Mouse (Mus musculus): Measurements from ENCODE around the gene Fkbp9. TPM values are rescaled to one million over a fixed set of nuclear protein-coding genes. Genes with fewer than 3 reads are reported as not detected.

Fkbp9 gene
- total RNA-seq (2015) (4.3 and 5.1 TPM in 2 replicates), total RNA-seq (2017) (11.6 and 12.1 TPM in 2 replicates)

DNA sequence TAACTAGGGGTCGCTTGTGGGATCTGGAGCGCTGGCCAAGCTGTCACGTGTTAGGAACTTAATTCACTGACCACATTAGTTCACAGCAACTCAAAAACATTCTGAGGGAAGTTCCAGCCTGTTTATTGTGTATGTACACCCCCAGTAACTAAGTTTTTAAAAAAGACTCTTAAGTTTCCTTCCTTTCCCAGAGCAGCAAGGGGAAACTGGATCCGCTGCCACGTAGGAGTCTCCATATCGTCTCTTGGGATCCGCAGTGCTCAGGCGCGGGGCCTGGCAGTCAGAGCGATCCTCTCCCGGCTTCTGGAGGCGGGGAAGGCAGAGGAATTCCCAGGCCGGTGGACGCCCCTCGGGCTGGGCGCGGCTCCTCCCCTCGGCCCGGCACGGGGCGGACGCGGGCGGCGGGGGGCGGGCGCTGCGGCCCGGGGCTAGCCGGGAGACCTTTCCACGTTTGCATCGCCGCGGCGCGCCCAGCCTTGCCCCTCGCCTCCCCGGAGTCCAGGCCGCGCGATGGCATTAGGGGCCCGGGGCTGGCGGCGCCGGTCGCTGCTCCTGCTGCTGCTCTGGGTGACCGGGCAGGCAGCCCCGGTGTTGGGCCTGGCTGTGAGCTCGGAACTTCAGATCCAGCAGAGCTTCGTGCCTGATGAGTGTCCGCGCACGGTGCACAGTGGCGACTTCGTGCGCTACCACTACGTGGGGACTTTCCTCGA is at the start of gene Fkbp9:
TSS of gene Fkbp9 (plus strand) at position 363 of the 710 bp plus-strand sequence.
- ATAC-seq (replicated peaks; ENCODE audit: poor library complexity): peak; percentile 69

DNA sequence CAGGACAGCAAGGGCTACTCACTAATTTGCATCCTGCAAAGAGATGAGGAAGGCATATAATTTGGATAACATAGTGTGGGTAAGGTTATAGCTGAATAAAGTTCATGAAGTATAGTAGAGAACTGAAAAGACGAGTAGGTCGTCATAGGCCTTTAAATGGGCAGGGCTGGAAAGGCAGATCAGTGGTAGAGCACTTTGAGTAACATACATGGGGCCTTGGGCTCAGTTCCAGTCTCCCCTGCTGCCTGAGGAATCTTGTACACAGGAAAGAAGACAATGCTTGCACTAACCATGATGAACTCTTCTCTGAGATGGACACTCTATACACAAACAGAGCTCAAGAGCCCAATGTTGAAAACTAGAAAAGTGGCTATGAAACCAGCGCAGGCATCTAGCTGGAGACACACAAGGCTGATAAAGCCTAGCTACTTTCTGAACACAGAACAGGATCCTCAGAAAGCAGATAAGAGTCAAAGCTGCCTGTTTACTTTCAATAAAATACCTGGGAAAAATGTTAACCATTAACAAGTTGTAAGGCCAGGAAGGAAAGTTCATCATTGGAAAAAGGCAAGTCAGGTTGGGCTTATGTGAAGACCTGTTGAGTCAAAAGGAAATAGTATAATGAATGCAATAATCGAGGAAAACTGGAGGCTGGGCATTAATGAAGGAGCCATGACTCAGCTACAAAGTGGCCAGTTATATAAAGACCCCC is 48.1 kb upstream of the Fkbp9 start:
- ATAC-seq (replicated peaks; ENCODE audit: poor library complexity): no peak

DNA sequence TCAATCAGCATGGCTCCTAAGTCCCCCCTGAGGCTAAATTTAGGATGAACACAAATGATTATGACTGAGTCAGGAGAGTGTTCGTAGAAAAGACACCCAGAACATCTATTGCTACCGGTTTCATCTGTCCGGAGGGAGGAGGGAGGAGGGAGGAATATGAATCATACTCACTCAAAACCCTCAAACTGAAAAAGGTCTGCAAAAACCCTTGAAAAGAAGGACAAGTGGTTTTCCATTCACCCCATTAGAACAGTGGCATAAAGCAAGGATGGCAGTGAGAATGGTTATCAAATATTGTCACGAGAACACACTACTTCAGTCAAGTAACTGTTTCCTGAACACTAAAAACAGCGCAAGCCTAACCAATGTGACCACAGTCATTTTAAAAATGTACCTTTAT is 46.8 kb upstream of the Fkbp9 start:
- ATAC-seq (replicated peaks; ENCODE audit: poor library complexity): no peak

DNA sequence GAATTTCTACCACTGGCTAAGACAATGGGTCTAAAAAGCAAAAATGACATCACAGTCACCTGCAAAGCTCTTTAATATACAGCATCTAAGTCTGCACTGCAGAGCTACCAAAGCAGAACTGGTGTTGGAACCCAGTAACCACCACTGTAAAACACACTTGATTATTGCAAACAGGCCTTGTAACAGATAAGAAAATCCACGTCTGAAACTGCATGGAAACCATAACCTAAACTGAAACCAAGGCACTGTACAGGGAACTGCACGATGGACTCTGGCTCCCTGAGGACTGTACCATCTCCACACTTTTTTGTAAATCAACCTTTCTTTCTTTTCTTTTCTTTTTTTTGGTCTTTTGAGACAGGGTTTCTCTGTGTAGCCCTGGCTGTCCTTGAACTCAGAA is 44.2 kb upstream of the Fkbp9 start:
- peak; percentile 57 for ATAC-seq (replicated peaks; ENCODE audit: poor library complexity)

DNA sequence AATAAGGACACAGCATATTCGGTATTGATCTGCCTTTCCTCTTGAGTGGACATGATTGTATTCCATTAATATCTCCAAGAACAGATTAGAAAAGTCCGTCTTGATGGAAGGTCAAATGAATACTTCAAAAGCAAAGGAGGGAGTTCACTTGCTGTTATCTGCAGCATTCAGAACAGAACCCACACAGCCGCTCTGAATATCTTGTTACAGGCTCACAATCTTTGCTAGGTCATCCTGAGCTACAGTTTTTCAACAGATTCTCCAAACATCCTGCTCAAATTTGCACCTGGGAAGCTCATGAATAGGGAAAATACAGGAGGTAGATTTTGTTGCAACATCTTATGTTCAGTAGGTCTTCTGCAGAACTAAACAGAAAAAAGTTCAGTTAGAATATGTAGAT is 42.5 kb upstream of the Fkbp9 start:
- peak; percentile 63 for ATAC-seq (replicated peaks; ENCODE audit: poor library complexity)

DNA sequence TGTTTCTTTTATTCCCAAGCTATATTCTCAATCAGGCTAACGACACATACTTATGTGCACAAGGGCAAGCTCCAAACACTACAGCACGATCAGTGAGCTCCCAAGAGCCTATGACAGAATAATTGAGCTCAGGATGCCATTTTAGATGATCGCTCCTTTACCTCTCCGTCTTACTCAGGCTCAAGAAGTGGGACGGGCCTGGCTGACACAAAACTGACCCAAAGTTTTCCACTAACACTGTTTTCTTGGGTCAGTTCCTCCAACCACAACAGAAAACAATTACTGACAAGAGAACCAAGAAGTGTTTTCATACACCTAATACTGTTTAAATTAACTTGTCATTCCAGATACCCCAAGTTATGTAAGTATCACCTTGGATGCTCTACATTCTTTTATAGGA is 37.0 kb upstream of the Fkbp9 start:
- no peak for ATAC-seq (replicated peaks; ENCODE audit: poor library complexity)

DNA sequence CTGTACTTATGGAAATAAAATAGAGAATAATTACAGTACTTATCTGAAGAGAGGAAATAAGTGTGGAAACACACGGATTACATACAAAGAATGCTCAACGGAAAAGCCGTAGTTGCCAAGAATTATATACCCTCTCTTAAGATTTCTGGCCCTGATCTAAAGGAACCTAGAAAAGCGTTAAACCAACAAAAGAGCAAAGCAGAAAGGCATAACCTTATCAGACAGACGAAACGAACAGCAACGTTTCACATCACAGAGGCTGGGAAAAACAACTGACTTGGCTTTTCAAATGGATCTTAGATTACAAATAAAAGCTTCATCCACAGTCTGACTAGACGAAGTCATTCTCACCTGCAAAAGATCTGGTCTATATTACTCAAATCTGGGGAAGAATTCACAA is 35.6 kb upstream of the Fkbp9 start:
- ATAC-seq (replicated peaks; ENCODE audit: poor library complexity): no peak

DNA sequence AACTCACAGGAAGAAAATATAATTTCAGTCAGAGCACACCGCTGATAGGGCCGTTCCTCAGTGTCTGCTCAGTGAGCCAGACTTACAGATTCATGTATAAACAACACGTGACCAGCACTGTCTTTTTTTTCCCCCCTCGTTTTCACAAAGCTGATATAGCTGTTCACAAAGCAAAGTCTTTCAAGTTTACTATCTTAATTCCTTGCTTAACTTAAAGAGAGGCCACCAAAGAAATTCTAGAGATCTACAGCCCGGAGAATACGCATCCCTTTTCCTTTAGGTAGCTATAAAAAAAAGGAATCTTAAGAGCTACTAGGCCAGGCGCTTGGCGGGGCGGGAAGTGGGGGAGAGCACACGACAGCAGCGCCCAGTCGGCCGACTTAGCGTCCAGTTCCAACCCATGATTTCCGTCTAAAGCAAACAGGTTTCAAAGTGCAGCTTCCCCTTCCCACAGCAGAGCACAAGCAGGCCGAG is 35.2 kb upstream of the Fkbp9 start:
- peak; percentile 37 for ATAC-seq (replicated peaks; ENCODE audit: poor library complexity)

DNA sequence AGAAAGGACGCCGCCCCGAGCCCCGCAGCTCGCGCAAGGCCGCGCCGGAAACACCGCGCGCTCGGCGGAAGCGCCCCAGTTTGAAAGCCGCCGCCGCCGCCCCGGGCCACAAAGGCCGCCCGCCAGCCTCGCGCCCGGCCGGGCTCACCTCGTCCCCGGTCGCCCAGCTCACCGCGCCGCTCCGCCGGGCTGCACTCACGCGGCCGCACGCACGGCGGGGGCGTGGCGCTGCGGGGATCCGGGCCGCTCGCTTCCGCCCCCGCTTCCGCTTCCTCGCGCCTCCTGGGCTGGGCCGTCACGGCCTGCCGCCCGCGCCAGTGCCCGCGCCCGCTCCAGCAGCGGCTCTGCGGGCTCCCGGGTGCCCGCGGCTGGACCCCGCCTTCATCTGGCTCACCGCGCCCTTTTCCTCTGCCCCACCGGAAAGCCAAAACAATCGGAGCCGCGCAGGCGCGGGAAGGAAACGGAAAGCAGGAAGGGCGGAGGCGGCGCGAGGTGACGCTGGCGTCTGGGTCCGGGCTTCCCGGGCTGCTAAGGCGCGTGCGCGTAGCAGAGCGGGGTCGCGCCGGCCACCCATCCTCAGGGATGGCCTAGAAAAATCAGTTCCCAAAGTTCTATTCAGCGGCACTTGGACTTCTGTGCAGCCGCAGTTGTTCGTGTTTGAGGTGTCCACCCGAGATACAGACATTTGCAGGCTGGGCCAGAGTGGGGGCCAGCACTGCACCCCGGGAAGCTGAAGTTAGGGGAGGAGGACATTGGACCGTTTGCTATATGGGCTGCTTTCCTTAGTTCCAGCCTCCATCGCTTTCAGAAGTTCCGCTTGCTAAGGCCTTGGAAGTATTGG is 34.3 kb upstream of the Fkbp9 start, which contains the start of gene Kbtbd2:
TSS of gene Kbtbd2 (minus strand) at position 503 of the 841 bp plus-strand sequence.
- peak; percentile 87 for ATAC-seq (replicated peaks; ENCODE audit: poor library complexity)

DNA sequence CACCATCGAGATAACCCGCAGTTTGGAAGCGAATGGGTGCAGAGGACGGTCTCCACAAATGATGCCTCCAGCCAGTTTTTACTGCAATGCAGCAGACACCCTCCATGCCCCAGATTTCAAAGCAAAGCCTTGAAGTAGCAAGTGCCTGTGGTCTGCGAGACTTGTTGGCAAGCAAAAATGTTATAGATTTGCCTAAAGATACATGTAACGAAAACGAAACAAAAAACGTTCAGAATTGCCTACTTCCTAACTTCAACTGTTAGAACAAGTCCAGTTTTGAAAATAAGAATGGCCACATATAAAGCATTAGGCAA is 33.8 kb upstream of the Fkbp9 start:
- ATAC-seq (replicated peaks; ENCODE audit: poor library complexity): no peak

DNA sequence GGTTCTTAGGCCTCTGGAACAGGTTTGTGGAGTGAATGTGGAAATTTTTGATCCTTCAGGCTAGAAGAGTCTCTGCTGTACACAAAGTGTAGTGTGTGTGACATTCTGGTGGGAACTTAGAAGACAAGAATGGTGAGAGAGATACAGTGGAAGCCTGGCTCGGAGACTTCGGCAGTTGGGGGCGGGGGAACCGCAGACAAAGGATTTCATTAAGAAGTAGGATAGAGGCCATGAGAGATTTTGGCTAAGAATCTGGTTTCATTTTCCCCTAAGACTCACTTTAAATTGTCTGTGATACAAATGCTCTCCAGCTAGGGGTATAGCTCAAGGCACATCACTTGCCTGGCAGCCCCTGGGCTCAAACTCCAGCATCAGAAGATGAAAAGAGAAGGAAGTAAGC is 26.8 kb upstream of the Fkbp9 start:
- ATAC-seq (replicated peaks; ENCODE audit: poor library complexity): no peak

DNA sequence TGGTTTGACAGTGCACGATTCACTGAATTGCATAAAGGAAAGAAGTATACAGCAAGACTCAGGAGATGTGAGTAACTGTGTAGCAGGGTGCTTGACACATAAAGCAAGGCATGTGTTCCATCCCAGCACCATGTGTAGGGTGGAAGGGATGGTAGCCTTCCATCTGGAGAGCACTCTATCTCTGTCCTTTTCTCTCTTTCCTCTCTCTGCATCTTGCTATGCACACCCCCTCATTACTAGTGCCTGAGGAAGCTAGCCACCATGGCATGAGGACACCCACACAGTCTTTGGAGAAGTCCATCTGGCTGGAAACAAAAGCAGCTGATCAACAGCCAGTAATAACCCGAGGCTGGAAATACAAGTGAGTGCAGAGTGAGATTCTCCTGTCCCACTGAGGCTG is 25.7 kb upstream of the Fkbp9 start:
- no peak for ATAC-seq (replicated peaks; ENCODE audit: poor library complexity)

DNA sequence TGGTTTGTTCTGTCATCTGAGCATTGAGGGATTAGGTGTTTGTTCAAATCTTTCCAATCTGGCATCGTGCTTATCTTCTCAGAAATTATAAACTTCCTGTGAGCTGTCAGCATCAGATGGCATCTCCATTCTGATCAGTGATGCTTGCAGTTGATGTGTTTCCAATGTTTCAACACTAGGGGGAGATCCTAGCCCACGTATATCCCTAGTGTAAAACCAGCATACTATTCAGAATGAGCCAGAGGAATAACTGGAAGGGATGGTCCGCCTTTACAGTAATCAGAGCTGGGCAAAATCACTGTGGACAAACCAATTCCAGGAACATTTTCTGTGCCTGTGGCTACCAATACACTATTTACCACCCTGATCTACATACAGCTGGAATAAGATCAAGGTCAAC is 23.2 kb upstream of the Fkbp9 start:
- peak; percentile 98 for ATAC-seq (replicated peaks; ENCODE audit: poor library complexity)

DNA sequence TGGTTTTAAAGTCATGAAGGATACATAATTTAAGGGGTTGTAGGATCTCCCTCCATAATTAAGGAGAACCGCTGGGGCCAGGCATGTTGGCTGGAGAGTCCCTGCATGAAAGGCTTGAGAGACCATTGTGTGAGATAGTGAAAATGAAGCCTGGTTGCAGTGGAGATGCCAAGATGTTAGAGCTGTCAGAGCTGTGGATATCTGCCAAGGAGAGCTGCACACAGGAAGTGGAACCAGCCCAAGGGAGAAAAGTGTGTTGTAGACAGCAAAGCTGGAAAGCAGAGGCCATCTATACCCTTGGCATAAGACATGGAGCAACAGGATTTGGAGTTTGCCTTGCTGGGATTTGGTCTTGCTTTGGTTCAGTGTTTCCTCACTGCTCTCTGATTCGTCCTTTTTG is 18.5 kb upstream of the Fkbp9 start:
- no peak for ATAC-seq (replicated peaks; ENCODE audit: poor library complexity)

DNA sequence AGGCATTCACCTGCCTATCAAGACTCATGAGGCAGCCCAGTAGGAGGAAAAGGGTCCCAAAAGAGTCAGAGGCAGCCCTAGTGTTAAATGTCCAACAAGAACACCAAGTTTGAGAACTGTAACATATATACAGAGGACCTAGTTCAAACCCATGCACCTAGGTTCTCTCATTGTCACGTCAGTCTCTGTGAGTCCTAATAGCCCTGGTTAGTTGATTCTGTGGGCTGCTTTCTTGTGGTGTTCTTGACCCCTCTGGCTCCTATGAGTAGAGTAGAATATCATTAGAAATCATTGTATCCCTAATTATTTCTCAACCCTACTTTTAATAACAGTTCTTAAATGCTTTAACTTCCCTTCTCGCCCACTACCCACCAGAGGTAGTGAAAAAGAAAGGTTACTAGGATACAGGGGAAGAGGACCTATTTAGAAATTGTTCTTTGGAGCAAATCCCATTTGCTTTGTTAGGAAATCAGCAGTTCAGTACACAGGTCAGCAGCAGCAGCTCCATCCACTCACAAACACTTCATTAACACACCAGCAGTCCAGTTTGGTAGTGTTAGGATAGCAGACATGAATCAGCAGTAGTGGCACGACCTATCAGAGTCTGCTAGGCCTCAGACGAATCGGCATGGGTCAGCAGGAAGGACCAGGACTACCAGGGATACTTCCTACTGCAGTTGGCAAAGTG is 13.3 kb upstream of the Fkbp9 start:
- no peak for ATAC-seq (replicated peaks; ENCODE audit: poor library complexity)

DNA sequence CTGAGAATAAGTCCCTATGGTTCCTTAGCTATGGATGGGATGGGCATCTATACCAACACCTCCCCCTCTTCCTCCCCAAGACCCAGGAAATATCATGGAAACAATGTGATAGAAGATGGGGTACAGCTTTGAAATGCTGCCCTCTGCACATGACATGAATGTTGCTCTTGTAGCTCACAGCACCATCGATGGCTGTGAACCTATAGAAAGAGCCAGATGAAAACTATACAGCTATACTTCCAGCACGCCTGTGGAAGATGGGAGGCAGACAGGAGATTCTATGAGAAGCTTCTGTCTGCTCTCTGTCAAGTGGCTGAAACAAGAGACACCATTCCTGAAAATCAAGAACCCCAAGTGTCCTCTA is 12.8 kb upstream of the Fkbp9 start:
- no peak for ATAC-seq (replicated peaks; ENCODE audit: poor library complexity)

DNA sequence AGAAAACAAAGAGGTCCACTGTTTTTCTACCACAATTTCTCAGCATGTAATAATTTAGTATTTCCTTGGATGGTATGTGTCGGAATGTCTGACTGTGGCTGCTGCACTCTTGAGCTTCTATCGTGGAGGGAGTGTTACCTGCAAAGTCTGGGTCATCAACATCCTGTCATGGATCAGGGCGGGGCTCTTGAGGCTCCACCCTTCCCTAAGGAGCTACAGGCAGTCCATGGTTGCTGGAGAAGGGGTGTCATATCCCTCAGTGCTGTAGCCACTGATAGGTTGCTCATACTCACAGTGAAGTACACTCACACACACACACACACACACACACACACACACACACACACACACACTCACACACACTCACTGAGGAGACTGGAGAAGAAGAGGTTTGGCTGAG is 6.2 kb upstream of the Fkbp9 start:
- ATAC-seq (replicated peaks; ENCODE audit: poor library complexity): no peak

DNA sequence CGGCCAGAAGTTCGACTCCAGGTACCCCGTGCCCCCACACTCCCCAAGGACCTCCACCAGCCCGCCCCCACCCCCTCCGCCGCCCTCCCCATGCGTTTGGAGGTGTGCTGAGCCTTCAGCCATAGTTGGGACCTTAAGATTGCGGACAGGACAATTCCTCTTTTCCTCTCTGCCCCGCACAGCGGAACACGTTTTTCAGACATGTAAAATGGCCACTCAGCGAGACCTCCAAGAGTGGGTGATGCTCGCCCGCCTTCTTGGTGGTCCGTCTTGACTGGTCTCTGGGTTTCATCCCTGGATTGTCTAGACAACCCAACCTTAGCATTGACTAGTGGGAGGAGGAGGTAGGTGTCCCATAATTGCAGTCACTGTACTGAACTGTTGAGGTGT is 543 bp downstream of the Fkbp9 start:
- peak; percentile 47 for ATAC-seq (replicated peaks; ENCODE audit: poor library complexity)

DNA sequence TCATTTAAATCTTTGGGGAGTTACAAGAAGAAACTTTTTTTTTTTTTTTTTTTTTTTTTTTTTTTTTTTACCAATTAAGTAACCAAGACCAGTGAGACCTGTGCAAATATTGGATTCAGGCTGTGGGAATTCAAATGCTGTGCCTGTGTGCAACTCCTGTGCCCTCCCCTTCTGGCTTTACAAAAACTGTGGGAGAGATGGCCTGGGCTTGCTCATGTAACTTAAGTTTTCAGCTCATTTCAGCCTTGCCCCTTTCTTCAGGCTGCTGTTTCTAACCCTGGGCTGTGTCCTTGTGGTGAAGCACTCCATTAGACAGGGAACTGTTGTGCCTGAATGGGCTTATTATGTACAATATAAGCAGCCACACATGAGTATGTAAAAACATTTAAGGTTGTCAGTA is 971 bp downstream of the Fkbp9 start:
- ATAC-seq (replicated peaks; ENCODE audit: poor library complexity): no peak

DNA sequence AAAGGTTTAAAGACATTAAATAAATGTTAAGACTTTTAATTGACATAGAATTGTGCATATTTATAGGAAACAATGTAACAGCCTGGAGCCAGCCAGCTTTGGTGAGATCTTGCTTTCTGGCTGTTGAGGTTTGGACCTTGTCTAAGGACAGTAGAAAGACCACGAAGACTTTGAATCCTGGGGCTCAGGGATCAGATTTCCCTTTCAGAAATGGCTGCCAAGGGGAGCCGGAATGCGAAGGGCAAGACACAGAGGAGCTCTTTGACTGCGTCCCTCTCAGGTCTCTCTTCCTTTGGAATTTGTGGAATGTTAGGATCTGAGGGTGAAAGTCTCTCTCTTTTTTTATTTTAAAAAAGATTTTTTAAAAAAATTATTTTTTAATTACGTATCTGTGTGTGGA is 2.9 kb downstream of the Fkbp9 start:
- ATAC-seq (replicated peaks; ENCODE audit: poor library complexity): no peak

DNA sequence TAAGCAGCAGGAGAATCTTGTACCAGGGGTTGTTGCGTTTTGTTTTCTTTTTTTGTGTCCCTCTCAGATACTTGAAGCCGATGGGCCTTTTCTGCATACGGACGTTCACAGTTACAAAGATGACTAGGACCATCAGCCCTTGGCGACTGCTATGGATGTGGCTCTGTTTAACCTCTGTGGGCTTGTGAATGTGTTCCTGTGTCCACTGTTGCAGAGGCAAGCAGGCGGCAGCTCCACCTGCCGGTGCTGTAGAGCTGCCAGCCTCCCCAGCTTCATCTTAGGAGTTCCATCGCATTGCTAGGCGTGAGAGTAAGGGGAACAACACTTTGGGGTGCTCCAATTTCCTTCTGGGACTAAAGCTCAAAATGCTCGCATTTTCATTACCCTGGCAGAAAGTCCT is 3.7 kb downstream of the Fkbp9 start:
- ATAC-seq (replicated peaks; ENCODE audit: poor library complexity): no peak

Data from megakaryocyte progenitor cell, adult 5-6 weeks (primary cell).